Mouse (Mus musculus) neural tube, embryonic 12.5 days (tissue): ENCODE measurements around the gene Cd99l2. TPM values are rescaled to one million over a fixed set of nuclear protein-coding genes. Genes with fewer than 3 reads are reported as not detected.
A peak's percentile ranks its signal among the peaks of the same experiment; 100 is the strongest.

ENCODE experiments used
- ATAC-seq: fragments of 200-750 bp; cut with Nextera tagmentation; 2 replicates; pipeline ENCODE4 v1.8.0; 2017; ENCODE audit warnings: low read depth, mild to moderate bottlenecking, moderate TSS enrichment, moderate library complexity; ENCODE audit not compliant: low FRiP score
- H3K27ac ChIP-seq: fragments of 300-500 bp; sonication (generic); 2 replicates; pipeline ENCODE4 v1.5.1; 2016
- H3K27me3 ChIP-seq: fragments of 300-500 bp; sonication (generic); replicated peaks from 2 replicates; pipeline ENCODE4 v1.6.1; 2016; ENCODE audit warnings: mild to moderate bottlenecking
- H3K36me3 ChIP-seq: fragments of 300-500 bp; sonication (generic); 2 replicates; pipeline ENCODE4 v1.6.1; 2016; ENCODE audit warnings: mild to moderate bottlenecking
- H3K4me1 ChIP-seq: fragments of 300-500 bp; sonication (generic); 2 replicates; pipeline ENCODE4 v1.6.1; 2016
- H3K4me2 ChIP-seq: fragments of 300-500 bp; sonication (generic); replicated peaks from 2 replicates; pipeline ENCODE4 v1.6.1; 2016; ENCODE audit warnings: mild to moderate bottlenecking
- H3K4me3 ChIP-seq: fragments of 300-500 bp; sonication (generic); 2 replicates; pipeline ENCODE4 v1.5.1; 2016
- H3K9ac ChIP-seq: fragments of 300-500 bp; sonication (generic); 2 replicates; pipeline ENCODE4 v1.6.1; 2016; ENCODE audit warnings: mild to moderate bottlenecking
- H3K9me3 ChIP-seq: fragments of 300-500 bp; sonication (generic); 2 replicates; pipeline ENCODE4 v1.6.1; 2016; ENCODE audit warnings: mild to moderate bottlenecking
- WGBS: fragments of 180-500 bp; shearing (Covaris S2); methylation state at CpG from one replicate; pipeline ENCODE4 v1.1.7; 2016; 5-methylcytosine and 5-hydroxymethylcytosine counted together
- polyA plus RNA-seq: library from polyadenylated mRNA; unstranded; fragments of >200 nt; fragmentation: Nextera tagmentation; extraction: Ambion mirVana; gene quantifications from 2 replicates; pipeline ENCODE4 v1.2.1, GENCODE M21; 2016

The Cd99l2 gene
- polyA plus RNA-seq, result 45.9 and 50.2 TPM in 2 replicates

DNA sequence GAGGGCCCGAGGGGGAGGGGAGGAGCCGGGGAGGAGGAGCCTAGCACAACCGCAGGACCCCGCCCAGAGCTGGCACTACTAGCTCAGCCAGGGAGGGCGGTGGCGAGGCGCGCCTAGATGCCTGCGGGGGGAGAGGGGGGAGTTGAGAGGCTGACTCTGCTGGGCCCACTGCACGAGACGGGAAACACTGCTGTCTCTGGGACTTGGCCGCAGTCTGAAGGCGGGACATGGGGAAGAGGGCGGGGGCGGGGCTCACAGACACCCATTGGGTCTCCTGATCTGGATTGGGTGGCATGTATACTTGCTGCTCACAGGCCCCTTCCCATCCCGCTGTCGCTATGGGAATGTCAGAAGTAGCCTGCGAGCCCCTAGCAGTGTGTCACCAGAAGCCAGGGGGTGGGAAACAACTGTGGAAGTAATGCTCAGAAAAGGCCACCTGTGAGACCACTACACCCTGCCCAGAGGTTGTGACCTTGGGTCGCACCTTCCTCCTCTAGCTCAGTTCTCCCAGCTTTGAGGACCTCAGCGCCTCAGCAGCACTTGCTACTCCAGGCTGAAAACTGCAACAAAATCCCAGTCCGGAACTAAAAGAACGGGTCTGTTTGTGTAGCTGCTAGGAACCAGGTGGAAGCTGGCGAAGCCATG lies at the start of gene Cd99l2:
Gene Cd99l2, minus strand, starts transcription at position 216 of the 645 bp plus-strand sequence.
- Histone ChIP-seq H3K4me3 (peak within 1 kb of the TSS; percentile 50), H3K27ac (peak within 1 kb of the TSS; percentile 62), H3K27me3 (no peaks in the 10 kb centered on the region), H3K4me1 (no peaks in the 10 kb centered on the region), H3K9me3 (no peaks in the 10 kb centered on the region), H3K9ac (peak within 1 kb of the TSS; percentile 57), H3K4me2 (peak within 1 kb of the TSS; percentile 63), H3K36me3 (no peaks in the 10 kb centered on the region)
- WGBS, result 10% methylated on average over 21 of the region's 23 CpGs
- peak; percentile 95 for ATAC-seq

- H3K27me3 ChIP-seq, result no peaks in the 10 kb centered on the region
- no peaks in the 10 kb centered on the region for H3K36me3 ChIP-seq
- 78% methylated on average over 7 of the region's 7 CpGs for WGBS
- H3K27ac ChIP-seq, result no peak overlapping the region
- no peaks in the 10 kb centered on the region for H3K9me3 ChIP-seq
- no peak for ATAC-seq
- H3K9ac ChIP-seq, result no peak overlapping the region
- no peak overlapping the region for H3K4me2 ChIP-seq
- no peaks in the 10 kb centered on the region for H3K4me1 ChIP-seq
- H3K4me3 ChIP-seq, result no peak overlapping the region
Observed at GRCm38 (mm10) chrX:71540821-71541510, 48.3 kb upstream of the Cd99l2 start.

GRCm38 (mm10) chrX:71537791-71538190 lies 45.1 kb upstream of the Cd99l2 start:
- ATAC-seq, result no peak
- Histone ChIP-seq H3K9me3 (no peaks in the 10 kb centered on the region), H3K27ac (no peak overlapping the region), H3K4me3 (no peak overlapping the region), H3K36me3 (no peaks in the 10 kb centered on the region), H3K27me3 (no peaks in the 10 kb centered on the region), H3K9ac (no peak overlapping the region), H3K4me2 (no peak overlapping the region), H3K4me1 (no peaks in the 10 kb centered on the region)
- 68% methylated on average over 2 of the region's 2 CpGs for WGBS

DNA sequence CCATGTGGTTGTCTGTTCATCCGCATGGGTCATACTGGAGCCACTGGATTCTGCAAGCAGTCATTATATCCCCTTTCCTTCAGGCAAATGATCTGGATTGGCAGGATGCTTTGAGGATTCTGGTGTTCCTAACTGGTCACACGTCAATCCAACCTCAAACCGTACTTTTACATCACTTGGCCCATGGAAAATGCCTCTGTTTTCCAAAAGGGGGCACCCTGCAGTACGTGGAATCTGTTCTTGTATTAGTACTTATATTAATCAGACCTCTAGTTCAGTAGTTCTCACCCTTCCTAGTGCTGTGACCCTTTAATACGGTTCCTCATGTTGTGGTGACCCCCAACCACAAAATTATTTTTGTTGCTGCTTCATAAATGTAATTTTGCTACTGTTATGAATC lies 41.5 kb upstream of the Cd99l2 start:
- Histone ChIP-seq H3K9me3 (no peaks in the 10 kb centered on the region), H3K4me1 (no peaks in the 10 kb centered on the region), H3K36me3 (no peaks in the 10 kb centered on the region), H3K4me2 (no peak overlapping the region), H3K4me3 (no peak overlapping the region), H3K27ac (no peak overlapping the region), H3K9ac (no peak overlapping the region), H3K27me3 (no peaks in the 10 kb centered on the region)
- WGBS, result 81% methylated on average over 5 of the region's 5 CpGs
- ATAC-seq, result no peak

DNA sequence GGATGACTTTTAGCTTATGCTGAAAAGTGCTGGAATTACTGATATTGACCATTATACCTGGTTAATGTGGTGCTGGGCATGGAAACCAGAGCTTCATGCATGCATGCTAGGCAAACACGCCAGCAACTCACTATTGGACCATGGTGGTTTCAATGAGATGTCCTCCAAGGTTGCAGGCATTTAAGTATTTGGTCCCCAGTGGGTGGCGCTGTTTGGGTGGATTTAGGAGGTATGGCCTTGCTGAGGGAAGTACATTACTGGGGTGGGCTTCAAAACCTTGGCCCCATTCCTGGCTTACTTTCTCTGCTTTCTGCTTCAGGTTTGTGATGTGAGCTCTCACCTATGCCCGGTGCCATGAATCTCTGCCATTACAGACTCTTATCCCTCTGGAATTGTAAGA lies 40.0 kb upstream of the Cd99l2 start:
- WGBS, result 74% methylated on average over 3 of the region's 3 CpGs
- no peak for ATAC-seq
- Histone ChIP-seq H3K4me1 (peaks cover 3% of the 10 kb centered on the region; the same call in 1 of the 2 replicates), H3K9ac (no peak overlapping the region), H3K27me3 (no peaks in the 10 kb centered on the region), H3K4me2 (no peak overlapping the region), H3K9me3 (no peaks in the 10 kb centered on the region), H3K27ac (no peak overlapping the region), H3K36me3 (no peaks in the 10 kb centered on the region), H3K4me3 (no peak overlapping the region)

- Histone ChIP-seq H3K27ac (no peak overlapping the region), H3K4me3 (no peak overlapping the region), H3K9ac (no peak overlapping the region), H3K9me3 (no peaks in the 10 kb centered on the region), H3K36me3 (no peaks in the 10 kb centered on the region), H3K4me1 (peaks cover 3% of the 10 kb centered on the region; the same call in 1 of the 2 replicates), H3K4me2 (no peak overlapping the region), H3K27me3 (no peaks in the 10 kb centered on the region)
- peak; percentile 93 for ATAC-seq
- WGBS, result 48% methylated on average over 6 of the region's 6 CpGs
Observed at GRCm38 (mm10) chrX:71528646-71529045, 36.0 kb upstream of the Cd99l2 start.

DNA sequence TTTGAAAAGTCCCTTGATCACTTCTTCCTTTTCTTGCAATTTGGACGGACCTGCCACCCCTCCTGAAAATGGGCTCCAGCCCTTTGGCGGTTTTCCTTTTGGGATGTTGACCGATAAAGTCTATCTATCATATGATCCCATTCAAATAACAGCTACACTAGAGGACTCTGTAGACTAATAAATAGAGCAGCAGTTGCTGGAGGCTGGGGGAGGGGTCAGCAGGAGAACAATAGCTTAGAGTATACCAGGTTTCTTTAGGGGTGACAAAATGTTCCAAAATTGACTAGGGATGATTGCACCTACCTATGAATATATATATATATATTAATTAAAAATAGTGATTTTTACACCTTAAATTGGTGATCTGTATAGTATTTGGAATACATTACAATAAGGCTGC lies 35.5 kb upstream of the Cd99l2 start:
- WGBS, result 58% methylated on average over 3 of the region's 3 CpGs
- H3K27ac ChIP-seq, result no peak overlapping the region
- no peak overlapping the region for H3K4me2 ChIP-seq
- peaks cover 3% of the 10 kb centered on the region; the same call in 1 of the 2 replicates for H3K4me1 ChIP-seq
- no peaks in the 10 kb centered on the region for H3K9me3 ChIP-seq
- no peaks in the 10 kb centered on the region for H3K27me3 ChIP-seq
- H3K36me3 ChIP-seq, result no peaks in the 10 kb centered on the region
- H3K9ac ChIP-seq, result no peak overlapping the region
- H3K4me3 ChIP-seq, result no peak overlapping the region
- peak; percentile 75 for ATAC-seq

- H3K4me1 ChIP-seq, result peaks cover 3% of the 10 kb centered on the region; the same call in 1 of the 2 replicates
- no peaks in the 10 kb centered on the region for H3K27me3 ChIP-seq
- 83% methylated on average over 1 of the region's 1 CpGs for WGBS
- no peak overlapping the region for H3K27ac ChIP-seq
- H3K9ac ChIP-seq, result no peak overlapping the region
- no peak overlapping the region for H3K4me2 ChIP-seq
- H3K4me3 ChIP-seq, result no peak overlapping the region
- H3K36me3 ChIP-seq, result no peaks in the 10 kb centered on the region
- no peak for ATAC-seq
- H3K9me3 ChIP-seq, result no peaks in the 10 kb centered on the region
Observed at GRCm38 (mm10) chrX:71527461-71527860, 34.8 kb upstream of the Cd99l2 start.

DNA sequence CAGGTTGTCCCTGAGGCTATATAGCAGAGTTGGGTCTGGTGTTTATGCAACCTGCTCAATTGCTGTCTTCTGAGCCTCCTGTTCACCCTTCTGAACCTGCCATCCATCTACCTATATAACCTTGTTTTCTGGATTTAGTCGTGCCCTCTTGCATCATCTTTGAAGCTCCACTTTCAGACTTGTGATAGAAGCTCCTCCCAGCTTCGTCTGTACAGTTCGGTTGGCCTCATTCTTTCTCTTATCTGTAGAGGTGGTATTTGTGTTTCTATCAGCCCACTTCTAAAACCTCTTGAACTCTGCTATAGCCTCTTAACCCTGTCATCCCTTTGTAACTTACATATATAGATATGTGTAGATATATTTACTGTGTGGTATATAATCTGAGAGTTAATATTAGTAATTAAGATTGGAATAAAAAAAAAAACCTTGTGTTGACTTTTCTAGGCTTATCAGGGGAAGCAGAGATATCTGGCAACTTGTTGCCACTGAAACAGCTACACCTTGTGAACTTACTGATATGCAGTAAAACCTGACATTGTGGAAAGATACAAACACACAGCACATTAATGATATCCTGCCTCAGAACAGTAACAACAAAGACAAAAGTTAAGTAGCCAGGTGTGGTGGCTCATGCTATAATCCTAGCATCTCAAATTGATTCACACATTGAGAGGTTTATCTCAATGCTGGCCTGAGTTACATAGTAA lies 33.1 kb upstream of the Cd99l2 start:
- WGBS, result 84% methylated on average over 3 of the region's 3 CpGs
- no peaks in the 10 kb centered on the region for H3K9me3 ChIP-seq

DNA sequence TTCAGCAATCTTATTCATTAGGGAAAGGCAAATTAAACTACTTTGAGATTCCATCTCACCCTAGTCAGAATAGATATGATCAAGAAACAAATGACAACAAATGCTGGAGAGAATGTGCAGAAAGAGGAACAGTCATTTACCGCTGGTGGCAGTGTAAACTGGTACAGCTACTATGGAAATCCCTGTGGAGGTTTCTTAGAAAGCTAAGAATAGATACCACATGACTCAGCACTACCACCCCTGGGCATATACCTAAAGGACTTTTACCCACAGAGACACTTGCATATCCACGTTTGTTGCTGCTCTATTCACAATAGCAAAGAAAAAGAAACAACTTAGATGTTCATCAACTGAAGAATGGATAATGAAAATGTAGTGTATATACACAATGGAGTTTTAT lies 31.7 kb upstream of the Cd99l2 start:
- Histone ChIP-seq H3K4me2 (no peak overlapping the region), H3K4me1 (peaks cover 3% of the 10 kb centered on the region; the same call in 1 of the 2 replicates), H3K9ac (no peak overlapping the region), H3K4me3 (no peak overlapping the region), H3K36me3 (no peaks in the 10 kb centered on the region), H3K27me3 (no peaks in the 10 kb centered on the region), H3K9me3 (no peaks in the 10 kb centered on the region), H3K27ac (no peak overlapping the region)
- ATAC-seq, result no peak
- 77% methylated on average over 2 of the region's 2 CpGs for WGBS

More for the DNA sequence above, 33.1 kb upstream of the Cd99l2 start:
- no peak overlapping the region for H3K4me3 ChIP-seq
- ATAC-seq, result no peak
- H3K4me1 ChIP-seq, result peaks cover 3% of the 10 kb centered on the region; the same call in 1 of the 2 replicates
- H3K9ac ChIP-seq, result no peak overlapping the region
- H3K36me3 ChIP-seq, result no peaks in the 10 kb centered on the region
- H3K4me2 ChIP-seq, result no peak overlapping the region
- H3K27ac ChIP-seq, result no peak overlapping the region
- no peaks in the 10 kb centered on the region for H3K27me3 ChIP-seq

DNA sequence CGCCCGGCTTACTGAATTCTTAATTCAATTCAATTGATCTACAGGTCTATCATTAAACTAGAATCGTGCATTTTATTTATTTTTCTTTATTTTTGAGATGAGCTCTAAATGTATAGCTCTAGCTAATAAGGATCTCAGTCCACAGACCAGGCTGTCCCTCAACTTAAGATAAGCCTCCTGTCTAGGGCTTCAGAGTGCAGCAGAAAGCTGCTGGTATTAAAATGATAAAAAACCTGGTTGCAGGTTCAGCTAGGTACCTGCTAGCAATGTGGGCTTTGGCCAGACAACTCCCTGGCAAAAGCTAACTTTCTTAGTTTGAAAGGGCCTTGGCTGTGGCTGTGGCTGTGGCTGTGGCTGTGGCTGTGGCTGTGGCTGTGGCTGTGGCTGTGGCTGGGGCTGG lies 30.2 kb upstream of the Cd99l2 start:
- H3K4me1 ChIP-seq, result no peaks in the 10 kb centered on the region
- no peak for ATAC-seq
- no peak overlapping the region for H3K4me3 ChIP-seq
- no peaks in the 10 kb centered on the region for H3K27me3 ChIP-seq
- no peak overlapping the region for H3K27ac ChIP-seq
- H3K36me3 ChIP-seq, result no peaks in the 10 kb centered on the region
- H3K9me3 ChIP-seq, result no peaks in the 10 kb centered on the region
- no peak overlapping the region for H3K4me2 ChIP-seq
- WGBS, result 94% methylated on average over 3 of the region's 3 CpGs
- H3K9ac ChIP-seq, result no peak overlapping the region

- no peak overlapping the region for H3K27ac ChIP-seq
- ATAC-seq, result no peak
- H3K4me3 ChIP-seq, result no peak overlapping the region
- WGBS, result 86% methylated on average over 4 of the region's 4 CpGs
- no peaks in the 10 kb centered on the region for H3K36me3 ChIP-seq
- no peaks in the 10 kb centered on the region for H3K27me3 ChIP-seq
- H3K9ac ChIP-seq, result no peak overlapping the region
- no peaks in the 10 kb centered on the region for H3K4me1 ChIP-seq
- H3K4me2 ChIP-seq, result no peak overlapping the region
- no peaks in the 10 kb centered on the region for H3K9me3 ChIP-seq
Observed at GRCm38 (mm10) chrX:71519252-71519651, 26.6 kb upstream of the Cd99l2 start.
